Mouse (Mus musculus) stomach, postnatal 0 days (tissue): ENCODE data around the gene Habp2.

Experiments
- CTCF ChIP-seq: IDR thresholded peaks from 2 replicates; pipeline ENCODE4 v1.5.1; 2016; ENCODE audit warnings: antibody characterized with exemption, low read depth, mild to moderate bottlenecking, moderate library complexity
- EP300 ChIP-seq: optimal IDR thresholded peaks from 2 replicates; pipeline ENCODE3; 2016; ENCODE audit warnings: antibody characterized with exemption

DNA sequence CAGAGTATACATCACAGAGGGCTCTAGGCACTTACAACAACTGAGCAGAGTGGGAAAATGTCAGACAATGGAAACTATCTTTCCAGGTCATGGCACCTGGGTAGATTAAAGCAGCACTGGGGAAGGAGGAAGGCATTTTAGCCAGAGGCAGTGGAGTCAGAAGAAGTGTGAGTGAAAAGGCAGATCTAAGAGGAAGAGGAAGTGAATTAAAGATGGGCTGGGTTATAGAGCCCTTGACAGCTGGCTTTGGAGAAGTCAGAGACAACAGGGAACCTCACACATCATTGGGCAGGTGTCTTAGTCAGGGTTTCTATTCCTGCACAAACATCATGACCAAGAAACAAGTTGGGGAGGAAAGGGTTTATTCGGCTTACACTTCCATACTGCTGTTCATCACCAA, 30.2 kb upstream of the Habp2 start:
- TF ChIP-seq CTCF: no peak
- no peak for TF ChIP-seq EP300
